Mouse (Mus musculus): ENCODE measurements at regions not wholly inside any gene's neighbourhood (a gene's known extent, or its start where the extent isn't known, plus 50 kb on each side); places are given as distances from the start of the nearest gene placed in this dataset.

GRCm38 (mm10) chr2:45736278-45736677 lies 619.1 kb upstream of the Zeb2 start:
- Histone ChIP-seq H3K36me3 (ENCODE audit: control insufficient read depth, insufficient read depth, low read length) (no peaks in the 10 kb centered on the region), H3K4me1 (replicated peaks; ENCODE audit: control insufficient read depth, insufficient read depth, low read length) (no peaks in the 10 kb centered on the region), H3K27me3 (ENCODE audit: control insufficient read depth, insufficient read depth, low read length) (no peaks in the 10 kb centered on the region), H3K4me2 (ENCODE audit: low read depth, low read length, severe bottlenecking) (no peak overlapping the region), H3K9ac (ENCODE audit: low read length) (no peak overlapping the region), H3K9me3 (ENCODE audit: control insufficient read depth, low read length) (no peaks in the 10 kb centered on the region), H3K4me3 (ENCODE audit: low read depth, low read length) (no peak overlapping the region), H3K27ac (ENCODE audit: low read depth, low read length) (no peak overlapping the region)
- 45% methylated on average over 2 of the region's 2 CpGs for WGBS
- ATAC-seq (replicated peaks; ENCODE audit: low FRiP score) (peak; percentile 76), DNase-seq (ENCODE audit: low spot score) (no peak)

GRCm38 (mm10) chr2:45713997-45714396 lies 596.8 kb upstream of the Zeb2 start:
- DNase-seq (ENCODE audit: low spot score) (no peak), ATAC-seq (replicated peaks; ENCODE audit: low FRiP score) (no peak)
- no peaks in the 10 kb centered on the region for H3K27me3 ChIP-seq (ENCODE audit: control insufficient read depth, insufficient read depth, low read length)
- no peak overlapping the region for H3K4me2 ChIP-seq (ENCODE audit: low read depth, low read length, severe bottlenecking)
- no peak overlapping the region for H3K4me3 ChIP-seq (ENCODE audit: low read depth, low read length)
- no peak overlapping the region for H3K27ac ChIP-seq (ENCODE audit: low read depth, low read length)
- no peak overlapping the region for H3K9ac ChIP-seq (ENCODE audit: low read length)
- WGBS, result 91% methylated on average over 4 of the region's 4 CpGs
- no peaks in the 10 kb centered on the region for H3K36me3 ChIP-seq (ENCODE audit: control insufficient read depth, insufficient read depth, low read length)
- no peaks in the 10 kb centered on the region for H3K4me1 ChIP-seq (replicated peaks; ENCODE audit: control insufficient read depth, insufficient read depth, low read length)
- H3K9me3 ChIP-seq (ENCODE audit: control insufficient read depth, low read length), result no peaks in the 10 kb centered on the region

- Histone ChIP-seq H3K27ac (ENCODE audit: low read depth, low read length) (no peak overlapping the region), H3K4me1 (replicated peaks; ENCODE audit: control insufficient read depth, insufficient read depth, low read length) (no peaks in the 10 kb centered on the region), H3K36me3 (ENCODE audit: control insufficient read depth, insufficient read depth, low read length) (no peaks in the 10 kb centered on the region), H3K9me3 (ENCODE audit: control insufficient read depth, low read length) (no peaks in the 10 kb centered on the region), H3K4me2 (ENCODE audit: low read depth, low read length, severe bottlenecking) (no peak overlapping the region), H3K27me3 (ENCODE audit: control insufficient read depth, insufficient read depth, low read length) (no peaks in the 10 kb centered on the region), H3K9ac (ENCODE audit: low read length) (no peak overlapping the region), H3K4me3 (ENCODE audit: low read depth, low read length) (no peak overlapping the region)
- no peak for DNase-seq (ENCODE audit: low spot score)
- ATAC-seq (replicated peaks; ENCODE audit: low FRiP score), result no peak
These were observed 589.8 kb upstream of the Zeb2 start for GRCm38 (mm10) chr2:45707026-45707425.

GRCm38 (mm10) chr2:45702511-45702910 lies 585.3 kb upstream of the Zeb2 start:
- DNase-seq (ENCODE audit: low spot score), result no peak
- no peak overlapping the region for H3K27ac ChIP-seq (ENCODE audit: low read depth, low read length)
- H3K9me3 ChIP-seq (ENCODE audit: control insufficient read depth, low read length), result no peaks in the 10 kb centered on the region

GRCm38 (mm10) chr2:45700578-45700977 lies 583.4 kb upstream of the Zeb2 start:
- no peaks in the 10 kb centered on the region for H3K9me3 ChIP-seq (ENCODE audit: control insufficient read depth, low read length)
- no peak for DNase-seq (ENCODE audit: low spot score)
- 83% methylated on average over 1 of the region's 1 CpGs for WGBS

More at GRCm38 (mm10) chr2:45702511-45702910, 585.3 kb upstream of the Zeb2 start:
- Histone ChIP-seq H3K27me3 (ENCODE audit: control insufficient read depth, insufficient read depth, low read length) (no peaks in the 10 kb centered on the region), H3K4me1 (replicated peaks; ENCODE audit: control insufficient read depth, insufficient read depth, low read length) (no peaks in the 10 kb centered on the region), H3K4me2 (ENCODE audit: low read depth, low read length, severe bottlenecking) (no peak overlapping the region), H3K9ac (ENCODE audit: low read length) (no peak overlapping the region), H3K4me3 (ENCODE audit: low read depth, low read length) (no peak overlapping the region), H3K36me3 (ENCODE audit: control insufficient read depth, insufficient read depth, low read length) (no peaks in the 10 kb centered on the region)
- ATAC-seq (replicated peaks; ENCODE audit: low FRiP score), result no peak

GRCm38 (mm10) chr2:45693291-45694020 lies 576.3 kb upstream of the Zeb2 start:
- H3K27ac ChIP-seq (ENCODE audit: low read depth, low read length), result no peak overlapping the region
- WGBS, result 24% methylated on average over 8 of the region's 8 CpGs
- no peaks in the 10 kb centered on the region for H3K9me3 ChIP-seq (ENCODE audit: control insufficient read depth, low read length)

More at GRCm38 (mm10) chr2:45700578-45700977, 583.4 kb upstream of the Zeb2 start:
- H3K4me2 ChIP-seq (ENCODE audit: low read depth, low read length, severe bottlenecking), result no peak overlapping the region
- H3K4me3 ChIP-seq (ENCODE audit: low read depth, low read length), result no peak overlapping the region
- no peaks in the 10 kb centered on the region for H3K4me1 ChIP-seq (replicated peaks; ENCODE audit: control insufficient read depth, insufficient read depth, low read length)
- H3K27me3 ChIP-seq (ENCODE audit: control insufficient read depth, insufficient read depth, low read length), result no peaks in the 10 kb centered on the region
- H3K27ac ChIP-seq (ENCODE audit: low read depth, low read length), result no peak overlapping the region
- H3K36me3 ChIP-seq (ENCODE audit: control insufficient read depth, insufficient read depth, low read length), result no peaks in the 10 kb centered on the region
- ATAC-seq (replicated peaks; ENCODE audit: low FRiP score), result no peak
- no peak overlapping the region for H3K9ac ChIP-seq (ENCODE audit: low read length)

GRCm38 (mm10) chr2:45692819-45693218 lies 575.6 kb upstream of the Zeb2 start:
- no peak for DNase-seq (ENCODE audit: low spot score)
- no peak overlapping the region for H3K4me3 ChIP-seq (ENCODE audit: low read depth, low read length)
- no peak overlapping the region for H3K27ac ChIP-seq (ENCODE audit: low read depth, low read length)
- H3K9me3 ChIP-seq (ENCODE audit: control insufficient read depth, low read length), result no peaks in the 10 kb centered on the region
- ATAC-seq (replicated peaks; ENCODE audit: low FRiP score), result no peak
- no peak overlapping the region for H3K9ac ChIP-seq (ENCODE audit: low read length)
- no peak overlapping the region for H3K4me2 ChIP-seq (ENCODE audit: low read depth, low read length, severe bottlenecking)
- no peaks in the 10 kb centered on the region for H3K36me3 ChIP-seq (ENCODE audit: control insufficient read depth, insufficient read depth, low read length)
- 96% methylated on average over 1 of the region's 1 CpGs for WGBS
- 0 out of 2 replicates have a peak, but pooled peaks cover 6% of the 10 kb centered on the region for H3K4me1 ChIP-seq (replicated peaks; ENCODE audit: control insufficient read depth, insufficient read depth, low read length)
- no peaks in the 10 kb centered on the region for H3K27me3 ChIP-seq (ENCODE audit: control insufficient read depth, insufficient read depth, low read length)

More at GRCm38 (mm10) chr2:45693291-45694020, 576.3 kb upstream of the Zeb2 start:
- H3K4me3 ChIP-seq (ENCODE audit: low read depth, low read length), result no peak overlapping the region
- no peaks in the 10 kb centered on the region for H3K27me3 ChIP-seq (ENCODE audit: control insufficient read depth, insufficient read depth, low read length)
- ATAC-seq (replicated peaks; ENCODE audit: low FRiP score) (peak; percentile 49; the same call in 1 of the 2 replicates), DNase-seq (ENCODE audit: low spot score) (no peak)
- 0 out of 2 replicates have a peak, but pooled peaks cover 6% of the 10 kb centered on the region for H3K4me1 ChIP-seq (replicated peaks; ENCODE audit: control insufficient read depth, insufficient read depth, low read length)
- no peak overlapping the region for H3K9ac ChIP-seq (ENCODE audit: low read length)
- no peak overlapping the region for H3K4me2 ChIP-seq (ENCODE audit: low read depth, low read length, severe bottlenecking)
- no peaks in the 10 kb centered on the region for H3K36me3 ChIP-seq (ENCODE audit: control insufficient read depth, insufficient read depth, low read length)

- 0 out of 2 replicates have a peak, but pooled peaks cover 6% of the 10 kb centered on the region for H3K4me1 ChIP-seq (replicated peaks; ENCODE audit: control insufficient read depth, insufficient read depth, low read length)
- 88% methylated on average over 1 of the region's 1 CpGs for WGBS
- no peak overlapping the region for H3K4me2 ChIP-seq (ENCODE audit: low read depth, low read length, severe bottlenecking)
- no peaks in the 10 kb centered on the region for H3K9me3 ChIP-seq (ENCODE audit: control insufficient read depth, low read length)
- no peaks in the 10 kb centered on the region for H3K36me3 ChIP-seq (ENCODE audit: control insufficient read depth, insufficient read depth, low read length)
- H3K27ac ChIP-seq (ENCODE audit: low read depth, low read length), result no peak overlapping the region
- H3K27me3 ChIP-seq (ENCODE audit: control insufficient read depth, insufficient read depth, low read length), result no peaks in the 10 kb centered on the region
- H3K9ac ChIP-seq (ENCODE audit: low read length), result no peak overlapping the region
- no peak for DNase-seq (ENCODE audit: low spot score)
- no peak overlapping the region for H3K4me3 ChIP-seq (ENCODE audit: low read depth, low read length)
- ATAC-seq (replicated peaks; ENCODE audit: low FRiP score), result no peak
These were observed 571.8 kb upstream of the Zeb2 start for GRCm38 (mm10) chr2:45688996-45689395.

GRCm38 (mm10) chr2:45681251-45681650 lies 564.1 kb upstream of the Zeb2 start:
- no peak overlapping the region for H3K4me3 ChIP-seq (ENCODE audit: low read depth, low read length)
- H3K9ac ChIP-seq (ENCODE audit: low read length), result no peak overlapping the region

More at GRCm38 (mm10) chr2:45681251-45681650, 564.1 kb upstream of the Zeb2 start:
- ATAC-seq (replicated peaks; ENCODE audit: low FRiP score) (no peak), DNase-seq (ENCODE audit: low spot score) (no peak)
- 86% methylated on average over 1 of the region's 1 CpGs for WGBS
- Histone ChIP-seq H3K36me3 (ENCODE audit: control insufficient read depth, insufficient read depth, low read length) (no peaks in the 10 kb centered on the region), H3K27me3 (ENCODE audit: control insufficient read depth, insufficient read depth, low read length) (no peaks in the 10 kb centered on the region), H3K27ac (ENCODE audit: low read depth, low read length) (no peak overlapping the region), H3K4me2 (ENCODE audit: low read depth, low read length, severe bottlenecking) (no peak overlapping the region), H3K9me3 (ENCODE audit: control insufficient read depth, low read length) (no peaks in the 10 kb centered on the region), H3K4me1 (replicated peaks; ENCODE audit: control insufficient read depth, insufficient read depth, low read length) (no peaks in the 10 kb centered on the region)

Measured in forebrain, embryonic 11.5 days (tissue).